Mouse (Mus musculus): ENCODE data around the gene Slc12a1.
"Not testable (repeated sequence)": the region's sequence is repeated elsewhere in the genome, so short reads cannot be mapped to it uniquely, and the experiment has no call there.

Slc12a1 gene

DNA sequence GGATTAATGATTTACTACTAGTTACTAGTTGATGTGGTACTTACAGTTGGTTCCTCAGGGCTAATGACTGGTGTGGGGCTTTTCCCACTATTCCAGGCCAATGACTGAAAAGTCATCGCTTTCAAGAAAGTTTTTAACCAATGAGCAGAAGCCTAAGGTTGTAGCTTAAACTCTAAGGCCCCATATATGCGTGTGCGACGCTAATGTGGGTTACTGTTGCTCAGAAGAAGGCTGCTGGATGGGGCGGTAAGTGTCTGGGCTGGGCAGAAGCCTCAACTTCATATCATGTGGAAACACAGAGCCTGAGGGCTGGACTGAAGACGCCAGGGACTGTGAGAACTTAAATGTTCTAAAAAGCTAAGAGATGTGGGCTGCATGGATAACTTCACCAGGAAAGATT lies at the start of gene Slc12a1:
TSS of gene Slc12a1 (plus strand) at position 118 of the 400 bp plus-strand sequence.
- no peak for DNase-seq (ENCODE audit: low spot score)

DNA sequence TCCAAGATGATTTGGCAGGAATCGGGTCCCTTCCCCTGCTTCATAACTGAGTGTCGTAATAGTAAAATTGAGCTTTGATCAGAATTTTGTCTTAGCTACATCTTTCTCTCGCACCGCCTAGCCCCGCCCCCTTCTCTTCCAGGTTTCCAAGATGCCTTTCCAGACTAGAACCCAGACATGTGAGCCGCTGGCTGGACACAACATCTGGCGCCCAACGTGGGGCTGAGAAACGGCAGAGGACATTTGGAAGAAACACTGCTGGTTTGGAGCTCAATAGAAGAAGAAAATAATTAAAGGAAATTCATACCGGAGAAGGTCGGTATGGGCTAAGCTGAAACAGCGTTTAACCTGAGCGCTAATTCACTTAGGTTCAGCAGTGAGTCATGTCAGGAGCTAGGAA lies 47.8 kb upstream of the Slc12a1 start:
- not testable (repeated sequence) for DNase-seq (ENCODE audit: low spot score)

DNA sequence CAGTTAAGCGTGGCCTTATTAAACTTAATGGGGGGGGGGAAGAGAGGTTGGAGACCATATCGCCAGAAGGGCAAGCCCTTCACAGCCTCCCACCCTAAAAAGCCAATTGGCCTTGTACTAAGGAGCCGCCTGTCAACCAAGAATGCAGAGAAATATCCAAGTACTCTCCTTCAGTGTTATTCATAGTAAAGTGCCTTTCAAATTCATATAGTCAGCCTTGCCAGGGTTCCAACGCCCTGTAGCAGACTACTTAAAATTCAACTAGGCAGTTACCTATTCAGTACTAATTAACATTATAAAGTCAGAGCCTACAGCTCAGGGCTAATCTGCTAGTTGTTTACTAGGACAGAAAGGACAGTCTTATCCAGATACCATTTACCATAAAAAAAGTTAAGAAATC lies 45.8 kb upstream of the Slc12a1 start:
- DNase-seq (ENCODE audit: low spot score): not testable (repeated sequence)

DNA sequence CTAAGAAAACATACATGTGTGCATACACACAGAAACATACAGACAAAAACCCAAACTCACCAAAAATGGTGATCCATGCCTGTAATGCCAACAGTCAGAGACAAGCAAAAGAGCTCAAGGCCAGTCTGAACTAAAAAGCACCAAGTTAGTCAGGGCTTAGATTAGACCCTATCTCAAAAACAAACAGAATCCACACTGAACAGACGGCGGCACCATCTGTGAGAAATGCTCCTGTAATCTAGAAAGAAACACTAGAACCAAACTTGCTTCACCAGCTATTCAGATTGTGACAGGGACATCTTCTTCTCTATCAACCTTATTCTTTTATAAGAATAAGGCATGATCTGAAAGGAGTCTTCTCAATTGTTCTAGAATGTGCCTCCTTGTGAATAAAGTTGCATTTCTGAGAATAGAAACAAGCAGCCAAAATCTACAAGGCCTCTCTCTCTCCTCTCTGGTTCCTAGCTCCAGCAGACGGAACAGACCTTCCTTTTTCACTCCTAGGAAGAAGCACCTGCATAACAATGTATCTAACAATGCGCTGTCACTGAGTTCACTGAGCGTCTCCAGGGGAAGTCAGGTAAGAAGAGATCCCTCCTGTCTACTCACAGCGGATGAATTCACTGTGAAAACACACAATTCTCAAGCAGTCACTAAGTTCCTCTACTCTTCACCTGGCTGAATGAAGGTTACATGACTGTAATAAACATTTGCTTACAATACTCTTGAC lies 32.8 kb upstream of the Slc12a1 start:
- no peak for DNase-seq (ENCODE audit: low spot score)

DNA sequence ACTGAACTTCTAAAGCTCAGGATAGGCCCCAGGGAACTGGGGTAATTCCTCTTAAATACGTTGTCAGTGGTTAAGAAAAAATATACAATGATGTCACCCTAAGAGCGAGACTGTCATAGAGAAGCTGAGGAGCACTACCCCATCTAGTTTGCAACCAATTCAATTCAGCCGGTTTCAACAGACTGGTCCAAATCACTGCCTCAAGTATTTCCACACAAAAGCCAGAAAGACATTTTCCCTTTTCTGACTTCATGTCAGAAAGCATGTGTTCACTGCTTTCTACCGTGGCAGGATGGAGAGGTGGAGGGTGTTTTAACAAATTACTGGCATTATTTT lies 30.0 kb upstream of the Slc12a1 start:
- no peak for DNase-seq (ENCODE audit: low spot score)

DNA sequence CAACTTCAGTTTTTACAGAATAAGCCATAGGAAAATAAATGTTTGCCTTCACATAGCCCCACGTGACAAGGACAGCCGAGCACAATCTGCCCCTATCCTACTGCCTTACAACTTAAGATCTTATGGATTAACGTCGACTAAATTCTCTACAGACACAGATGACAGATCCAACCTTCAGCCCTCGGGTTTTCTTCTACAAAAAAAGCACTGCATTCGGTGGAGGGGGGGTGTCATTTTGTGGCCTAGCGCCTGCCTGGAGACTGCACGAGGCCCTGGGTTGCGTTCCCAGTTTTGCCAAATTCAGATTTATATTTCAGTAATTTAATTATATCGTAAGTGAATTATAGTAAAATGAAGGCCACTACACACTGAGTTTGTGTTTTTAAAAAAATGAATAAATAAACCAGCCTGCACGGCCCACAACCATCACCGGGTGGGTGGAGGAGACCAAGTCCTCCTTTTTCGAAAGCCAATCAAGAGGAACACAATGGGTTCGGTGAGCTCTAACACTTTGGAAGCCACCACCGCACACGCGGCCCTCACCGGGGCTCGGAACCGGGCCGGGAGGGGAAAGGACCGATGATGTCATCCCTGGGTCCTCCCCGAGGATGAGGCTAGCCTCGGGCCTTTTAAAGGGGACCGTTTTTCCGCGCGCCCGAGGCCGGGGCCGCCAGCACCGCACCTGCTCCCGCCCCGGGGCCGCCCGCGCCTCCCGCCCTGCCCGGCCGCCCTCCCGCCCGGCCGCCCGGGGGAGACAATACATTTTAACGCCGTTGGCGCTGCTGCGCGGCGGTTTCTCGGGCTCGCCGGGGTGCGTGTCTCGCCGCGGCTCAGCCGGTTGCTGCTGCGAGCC lies 29.5 kb upstream of the Slc12a1 start:
- peak; percentile 33 for DNase-seq (ENCODE audit: low spot score)

DNA sequence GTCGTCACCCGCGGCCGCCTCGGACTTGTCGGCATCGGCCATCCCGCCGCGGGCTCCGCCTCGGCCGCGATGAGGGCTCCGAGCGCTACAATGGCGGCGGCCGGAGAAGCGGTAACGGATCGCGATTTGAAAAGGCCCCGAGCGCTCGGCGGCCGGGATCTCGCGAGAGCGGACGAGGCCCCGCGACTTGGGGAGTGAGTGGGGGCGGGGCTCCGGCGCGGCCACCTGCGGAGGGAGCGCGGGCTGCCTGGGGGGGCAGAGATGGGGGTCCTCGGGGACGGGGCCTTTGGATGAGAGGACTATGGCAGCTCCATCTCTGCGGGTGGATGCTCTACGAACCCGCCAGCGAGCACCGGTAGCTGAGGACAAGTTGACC lies 28.8 kb upstream of the Slc12a1 start, which contains the start of gene Myef2:
TSS of gene Myef2 (minus strand) at position 185 of the 376 bp plus-strand sequence.
- DNase-seq (ENCODE audit: low spot score): peak; percentile 82

DNA sequence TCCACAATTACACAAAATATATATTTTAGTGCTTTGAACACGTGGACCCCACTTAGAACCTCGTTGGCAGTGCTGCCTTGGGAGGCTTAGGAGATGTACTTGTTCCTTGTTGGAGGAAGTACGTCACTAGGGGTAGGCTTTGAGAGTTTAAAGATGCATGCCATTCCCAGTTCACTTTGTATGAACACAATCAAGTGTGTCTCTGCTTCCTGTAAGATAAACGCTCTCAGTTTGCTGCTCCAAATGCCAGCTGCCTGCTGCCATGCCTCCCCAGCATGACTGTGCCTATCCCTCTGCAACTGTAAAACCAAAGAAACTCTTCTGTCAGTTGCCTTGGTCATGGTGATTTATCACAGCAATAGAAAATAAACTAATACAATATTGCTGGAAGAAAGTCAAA lies 26.5 kb upstream of the Slc12a1 start:
- no peak for DNase-seq (ENCODE audit: low spot score)

DNA sequence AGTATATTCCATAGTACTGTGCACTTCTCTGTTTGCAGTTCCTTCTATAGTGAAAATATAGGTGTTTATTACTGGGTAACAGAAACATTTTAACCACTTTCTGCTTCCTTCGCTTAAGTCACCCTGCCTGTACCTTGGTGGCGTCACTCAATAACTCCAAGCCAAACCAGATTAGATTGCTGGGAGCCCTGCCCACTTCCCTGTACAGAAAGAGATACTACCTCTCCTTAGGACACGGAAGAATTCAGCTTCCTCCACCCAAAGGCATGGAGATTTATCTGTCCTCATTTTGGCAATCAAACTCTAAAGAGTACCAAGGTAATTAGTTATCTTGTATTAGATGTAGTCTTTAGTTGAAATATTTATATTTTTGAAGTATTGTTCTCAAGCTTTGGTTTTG lies 25.5 kb upstream of the Slc12a1 start:
- DNase-seq (ENCODE audit: low spot score): no peak

DNA sequence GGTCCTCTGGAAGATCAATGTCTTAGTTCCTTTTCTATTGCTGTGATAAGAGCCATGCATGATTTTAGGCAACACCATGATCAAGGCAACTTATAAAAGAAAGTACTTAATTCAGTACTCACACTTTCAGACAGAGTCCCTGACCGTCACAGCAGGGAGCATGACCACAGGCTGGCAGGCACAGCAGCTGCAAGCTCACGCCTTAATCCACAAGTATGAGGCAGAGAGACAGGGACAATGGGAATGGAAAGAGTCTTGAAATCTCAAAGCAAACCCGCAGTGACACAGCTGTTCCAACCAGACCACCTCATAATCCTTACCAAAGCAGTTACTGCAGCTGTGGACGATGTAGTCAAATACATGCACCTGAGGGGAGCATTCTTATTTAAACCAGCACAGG lies 18.2 kb upstream of the Slc12a1 start:
- no peak for DNase-seq (ENCODE audit: low spot score)

DNA sequence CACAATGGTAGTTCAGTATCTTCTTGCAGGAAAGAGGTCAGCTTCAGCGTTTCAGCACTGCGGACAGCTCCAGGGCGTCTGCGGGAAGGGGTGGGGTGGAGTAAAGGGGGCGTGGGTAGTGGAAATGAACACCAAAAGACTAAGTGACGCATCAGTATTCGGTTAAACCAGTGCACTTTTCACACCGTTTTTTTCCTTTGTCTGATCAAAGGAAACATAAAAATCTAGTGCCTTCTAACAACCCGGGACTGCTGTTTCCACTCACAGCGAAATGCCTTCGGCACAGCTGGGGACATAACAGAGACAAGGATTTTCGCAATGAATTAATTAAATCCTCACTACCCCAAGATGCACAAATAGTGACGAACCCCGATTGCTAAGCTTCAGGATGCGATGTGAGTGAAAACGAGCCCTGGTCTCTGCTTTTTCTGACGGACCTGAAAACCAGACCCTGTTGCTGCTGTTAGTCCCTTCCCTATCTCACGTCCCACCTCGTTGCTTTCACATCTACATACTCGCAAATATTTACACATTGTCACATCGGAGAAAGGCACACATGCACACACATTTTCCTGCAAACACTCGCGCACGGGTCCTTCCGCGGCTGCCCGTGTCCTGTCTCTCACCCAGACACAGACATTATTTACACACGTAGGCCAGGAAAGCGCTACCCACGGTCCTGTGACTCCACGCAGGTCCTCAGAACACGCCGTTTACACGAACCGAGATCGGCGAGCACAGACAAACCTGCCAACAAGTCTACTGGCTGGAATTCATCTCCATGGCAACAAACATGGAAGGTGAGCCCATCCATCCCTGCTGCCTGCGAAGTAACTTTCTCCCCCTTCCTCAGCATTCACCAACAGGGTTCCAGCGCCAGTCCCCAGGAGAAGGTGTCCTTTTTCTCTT lies 16.1 kb upstream of the Slc12a1 start, which contains the start of gene Ctxn2:
TSS of gene Ctxn2 (plus strand) at position 790 of the 909 bp plus-strand sequence.
- DNase-seq (ENCODE audit: low spot score): peak; percentile 76

DNA sequence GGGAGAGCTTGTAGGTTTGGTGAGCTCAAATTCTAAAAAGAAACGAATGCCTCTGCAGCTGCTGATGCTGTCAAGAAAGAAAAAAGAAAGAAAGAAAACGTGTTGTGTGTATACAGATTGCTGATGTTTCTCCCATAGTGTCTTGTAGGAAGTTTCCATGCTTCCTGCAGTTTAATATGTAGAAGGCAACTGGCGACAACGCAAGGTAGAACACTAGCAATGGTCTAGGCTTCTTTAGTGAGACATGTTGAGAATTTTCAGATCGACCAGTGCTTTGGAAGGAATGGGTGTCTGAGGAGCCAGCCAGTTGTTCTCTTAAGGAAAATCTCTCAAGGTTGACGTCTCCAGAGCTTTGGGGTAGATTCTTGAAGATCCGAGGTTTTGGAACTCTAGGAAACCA lies 15.5 kb upstream of the Slc12a1 start:
- DNase-seq (ENCODE audit: low spot score): no peak

DNA sequence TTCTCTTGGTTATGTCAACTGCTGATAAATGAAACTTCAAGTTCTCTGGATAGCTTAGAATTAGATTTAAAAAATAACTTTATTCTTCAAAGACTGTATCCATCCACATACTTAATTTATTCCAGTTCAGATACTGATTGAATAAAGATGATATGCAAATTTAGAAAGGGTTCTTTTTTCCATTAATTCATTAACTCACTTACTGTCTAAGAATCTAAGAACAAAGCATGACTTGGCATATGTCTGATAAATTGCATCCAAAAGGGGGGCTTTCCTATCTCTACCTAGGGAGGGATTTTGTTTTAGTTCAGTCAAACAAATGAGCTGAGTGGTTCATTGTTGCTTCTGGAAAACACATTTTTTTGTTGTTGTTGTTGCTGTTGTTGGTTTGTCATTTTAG lies 10.0 kb upstream of the Slc12a1 start:
- DNase-seq (ENCODE audit: low spot score): no peak

DNA sequence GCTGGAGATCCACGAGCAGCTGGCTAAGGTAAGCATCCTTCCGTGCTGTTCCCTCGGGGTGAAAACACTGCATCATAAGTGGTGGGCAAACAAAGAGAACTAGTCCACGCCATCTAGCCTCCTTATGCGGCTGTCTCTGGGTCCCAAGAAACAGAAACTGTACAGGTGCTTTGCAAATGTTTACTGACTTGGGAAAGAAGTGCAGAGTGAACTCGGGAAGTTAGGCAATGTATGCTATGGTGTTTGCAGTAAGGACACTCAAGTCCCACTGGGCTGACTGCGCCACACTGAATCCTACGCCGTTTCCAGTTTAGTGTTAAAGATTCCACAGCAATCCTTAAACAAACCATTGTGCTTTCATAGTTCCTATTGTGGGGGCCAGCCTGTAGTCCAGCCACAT lies 2.0 kb downstream of the Slc12a1 start:
- DNase-seq (ENCODE audit: low spot score): no peak

DNA sequence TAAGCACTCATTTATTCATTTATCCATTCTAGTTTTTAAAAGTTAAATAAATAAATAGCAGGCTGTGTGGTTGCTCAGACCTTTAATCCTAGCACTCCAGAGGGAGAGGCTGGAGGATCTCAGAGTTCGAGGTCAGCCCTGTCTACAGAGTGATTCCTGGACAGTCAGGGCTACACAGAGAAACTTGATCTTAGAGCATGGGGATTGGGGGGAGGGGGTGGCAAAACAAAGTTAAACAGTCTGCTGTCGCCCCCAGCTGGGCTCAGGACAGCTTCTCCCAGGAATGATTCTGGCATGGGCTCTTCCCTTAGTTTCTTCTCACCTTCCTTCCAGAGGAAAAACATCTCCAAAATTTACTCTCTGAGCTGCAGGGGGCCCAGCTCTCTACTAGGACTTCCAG lies 3.2 kb downstream of the Slc12a1 start:
- no peak for DNase-seq (ENCODE audit: low spot score)

DNA sequence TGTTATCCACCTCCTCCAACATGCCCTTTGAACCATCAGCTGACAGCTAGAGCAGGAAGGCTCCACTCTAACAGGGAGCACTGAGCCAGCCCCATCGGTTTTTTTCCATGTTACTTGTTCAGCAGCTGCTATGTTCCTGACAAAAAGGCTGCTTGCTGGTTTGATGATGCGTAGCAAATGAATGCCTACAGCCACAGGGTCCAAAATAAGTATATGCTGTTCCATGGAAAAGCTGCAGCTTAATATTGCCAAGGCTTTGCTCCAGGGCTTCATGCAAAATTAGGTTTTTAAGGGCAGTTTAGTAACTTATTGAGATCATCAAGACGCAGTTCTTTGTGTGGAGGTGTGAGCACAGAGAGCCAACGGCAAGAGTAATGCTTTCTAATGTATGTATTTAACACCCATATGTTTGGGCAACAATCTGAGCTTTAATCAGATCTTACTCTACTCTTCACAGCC lies 9.7 kb downstream of the Slc12a1 start:
- DNase-seq (ENCODE audit: low spot score): no peak

DNA sequence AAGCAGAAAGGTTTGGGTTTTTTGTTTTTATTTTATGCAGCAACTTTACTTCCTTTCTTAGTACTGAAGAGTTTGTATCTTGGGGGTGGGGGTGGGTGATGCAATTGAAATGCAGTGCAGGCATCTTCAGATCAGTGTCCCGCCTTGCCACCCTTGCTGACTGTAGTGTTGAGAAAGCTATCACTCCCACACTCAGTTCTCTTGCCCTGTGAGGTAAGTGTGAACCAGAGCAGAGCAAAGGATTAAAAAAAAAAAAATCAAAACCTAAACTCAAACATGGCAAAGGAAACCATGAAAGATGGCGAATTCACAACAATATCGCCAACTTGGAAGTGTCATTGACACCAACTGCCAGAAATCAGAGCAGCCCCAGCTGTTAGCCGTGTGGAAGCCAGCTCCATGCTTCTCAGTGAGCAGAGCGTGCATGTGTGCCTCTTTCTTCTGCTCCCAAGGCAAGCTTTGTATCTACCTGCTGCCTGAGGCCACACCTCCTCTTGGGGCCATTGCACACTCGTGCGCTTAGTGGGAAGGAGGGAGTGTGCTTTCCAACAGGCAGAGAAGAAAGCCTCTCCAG lies 26.0 kb downstream of the Slc12a1 start:
- DNase-seq (ENCODE audit: low spot score): no peak

DNA sequence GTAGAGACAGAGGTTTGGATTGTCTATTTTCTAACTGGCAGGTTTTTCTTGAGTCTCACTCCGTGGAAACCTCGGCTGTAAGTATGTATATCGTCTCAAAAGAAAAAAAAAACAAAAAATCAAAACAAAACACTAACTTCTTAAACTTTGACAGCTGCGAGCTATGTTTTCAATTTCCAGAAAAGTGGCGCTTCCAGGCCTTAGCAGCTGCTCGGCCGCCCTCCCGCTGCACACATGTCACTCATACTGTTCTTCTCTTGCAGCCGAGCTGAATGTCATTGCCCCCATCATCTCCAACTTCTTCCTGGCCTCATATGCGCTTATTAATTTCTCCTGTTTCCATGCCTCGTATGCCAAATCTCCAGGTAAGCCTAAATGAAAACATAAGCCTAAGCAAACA lies 35.6 kb downstream of the Slc12a1 start:
- DNase-seq (ENCODE audit: low spot score): no peak

DNA sequence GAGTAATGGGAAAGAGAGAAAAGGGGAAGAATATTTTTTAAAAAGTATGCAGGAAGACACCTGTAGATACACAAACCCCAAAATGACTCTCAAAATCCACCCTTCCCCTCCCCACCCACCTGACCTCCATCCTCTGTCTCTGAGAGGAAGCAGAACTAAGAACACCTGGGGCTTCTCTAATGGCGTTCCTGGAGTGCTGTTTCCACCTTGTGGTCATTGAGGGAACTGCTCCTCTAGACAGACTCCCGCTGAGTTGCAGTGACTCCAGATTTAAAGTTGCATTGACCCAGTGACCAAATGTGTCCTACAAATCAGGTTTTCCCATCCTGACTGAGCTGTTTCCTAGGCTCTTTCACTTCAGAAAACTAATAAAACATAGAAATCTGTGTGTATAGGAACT lies 36.9 kb downstream of the Slc12a1 start:
- peak; percentile 36 for DNase-seq (ENCODE audit: low spot score)

DNA sequence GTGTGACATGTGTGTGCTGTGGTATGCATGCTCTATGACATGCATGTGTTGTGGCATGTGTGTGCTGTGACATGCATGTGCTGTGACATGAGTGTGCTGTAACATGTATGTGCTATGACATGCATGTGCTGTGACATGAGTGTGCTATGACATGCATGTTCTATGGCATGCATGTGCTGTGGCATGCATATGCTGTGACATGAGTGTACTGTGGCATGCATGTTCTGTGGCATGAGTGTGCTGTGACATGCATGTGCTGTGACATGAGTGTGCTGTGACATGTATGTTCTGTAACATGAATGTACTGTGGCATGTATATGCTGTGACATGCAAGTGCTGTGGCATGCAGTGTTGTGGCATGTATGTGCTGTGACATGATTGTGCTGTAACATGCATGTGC lies 40.6 kb downstream of the Slc12a1 start:
- DNase-seq (ENCODE audit: low spot score): no peak

DNA sequence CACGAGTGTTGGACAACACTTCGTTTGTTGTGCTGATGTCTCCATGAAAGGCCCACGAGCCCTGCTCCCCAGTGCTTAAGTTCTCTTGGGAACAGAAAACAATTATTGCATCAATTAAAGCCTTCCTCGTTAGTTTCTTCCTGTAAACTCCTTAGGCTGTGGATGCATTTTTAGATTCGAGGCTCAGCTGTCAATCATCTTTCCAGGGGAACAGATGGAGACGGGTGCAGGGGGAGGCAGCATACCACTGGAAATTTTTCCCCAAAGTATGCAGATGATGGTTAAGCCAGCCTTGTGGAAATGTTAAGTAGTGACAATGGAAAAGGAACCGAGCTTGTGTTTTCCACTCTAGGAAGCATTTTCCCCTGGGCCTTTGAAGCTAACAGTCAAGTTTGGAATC lies 44.5 kb downstream of the Slc12a1 start:
- DNase-seq (ENCODE audit: low spot score): no peak

All from urinary bladder, postnatal 25 days (tissue).